Mouse (Mus musculus) regulatory T cell (primary cell): Measurements from ENCODE around the gene Stat5b.

Experiments
- in situ Hi-C: fragments of 300-600 bp; cut with MboI, MseI; formaldehyde crosslinking; loops from one replicate; pipeline ENCODE4 v1.15.1; 2025; ENCODE audit warnings: high pct_unique_total_duplicates

Gene Stat5b

GRCm38 (mm10) chr11:100844121-100844520 is 6.4 kb downstream of the Stat5b start:
- in situ Hi-C loops: loop anchor here (10.0 kb wide), 1 partner anchor 1979 kb away; the partner anchor contains the start of gene Wipf2

GRCm38 (mm10) chr11:100843070-100843669 is 7.4 kb downstream of the Stat5b start:
- in situ Hi-C loops: loop anchor here (10.0 kb wide), 1 partner anchor 1978 kb away; the partner anchor contains the start of gene Wipf2

DNA sequence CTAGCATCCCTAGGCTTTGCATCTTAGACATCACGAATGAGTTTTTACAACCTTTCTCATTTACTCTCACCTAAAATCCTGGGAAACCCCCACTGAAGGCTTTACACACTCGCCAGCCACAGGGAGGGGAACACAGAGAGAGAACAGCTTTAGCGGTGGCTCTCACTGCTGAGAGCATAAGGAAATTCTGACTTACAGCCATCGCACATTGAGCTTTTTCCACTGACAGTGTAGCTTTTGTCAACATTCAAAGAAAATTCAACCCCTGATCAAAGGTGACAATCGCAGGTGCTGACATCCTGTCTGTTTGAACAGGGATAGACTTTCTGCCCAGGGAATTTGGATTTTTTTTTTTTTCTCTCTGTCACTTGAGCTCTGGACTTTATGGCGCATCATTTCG is 8.5 kb downstream of the Stat5b start:
- in situ Hi-C loops: loop anchor here (10.0 kb wide), 1 partner anchor 1977 kb away; the partner anchor contains the start of gene Wipf2

GRCm38 (mm10) chr11:100840866-100841265 is 9.7 kb downstream of the Stat5b start:
- in situ Hi-C loops: loop anchor here (10.0 kb wide), 1 partner anchor 1976 kb away; the partner anchor contains the start of gene Wipf2

GRCm38 (mm10) chr11:100839523-100839922 is 11.0 kb downstream of the Stat5b start:
- in situ Hi-C loops: no loop called here

- in situ Hi-C loops: no loop called here
Measured at GRCm38 (mm10) chr11:100838894-100839293, 11.6 kb downstream of the Stat5b start.

GRCm38 (mm10) chr11:100836923-100837702 is 13.4 kb downstream of the Stat5b start:
- in situ Hi-C loops: no loop called here

DNA sequence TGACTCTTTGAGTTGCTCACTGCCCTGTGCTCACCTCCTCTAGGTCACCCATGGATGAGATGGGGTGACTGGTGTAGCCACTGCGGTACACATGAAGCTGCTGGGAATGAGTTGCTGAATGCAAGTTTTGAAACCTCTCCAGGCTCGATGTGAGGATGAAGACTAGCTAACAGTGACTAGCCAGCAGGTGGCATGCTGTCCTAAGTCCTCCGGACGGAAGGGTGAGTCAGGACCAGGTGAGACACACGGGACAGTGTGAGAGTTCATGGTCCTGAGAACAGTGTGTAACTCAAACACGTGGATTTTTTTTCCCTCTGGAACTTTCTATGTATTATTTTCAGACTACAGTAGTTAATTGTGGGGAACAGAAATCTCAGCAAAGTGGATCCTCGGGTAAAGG is 17.1 kb downstream of the Stat5b start:
- in situ Hi-C loops: no loop called here

- in situ Hi-C loops: no loop called here
Measured at GRCm38 (mm10) chr11:100831396-100831795, 19.1 kb downstream of the Stat5b start.

- in situ Hi-C loops: no loop called here
Measured at GRCm38 (mm10) chr11:100829691-100830090, 20.8 kb downstream of the Stat5b start.

- in situ Hi-C loops: no loop called here
Measured at GRCm38 (mm10) chr11:100828676-100829151, 21.8 kb downstream of the Stat5b start.

DNA sequence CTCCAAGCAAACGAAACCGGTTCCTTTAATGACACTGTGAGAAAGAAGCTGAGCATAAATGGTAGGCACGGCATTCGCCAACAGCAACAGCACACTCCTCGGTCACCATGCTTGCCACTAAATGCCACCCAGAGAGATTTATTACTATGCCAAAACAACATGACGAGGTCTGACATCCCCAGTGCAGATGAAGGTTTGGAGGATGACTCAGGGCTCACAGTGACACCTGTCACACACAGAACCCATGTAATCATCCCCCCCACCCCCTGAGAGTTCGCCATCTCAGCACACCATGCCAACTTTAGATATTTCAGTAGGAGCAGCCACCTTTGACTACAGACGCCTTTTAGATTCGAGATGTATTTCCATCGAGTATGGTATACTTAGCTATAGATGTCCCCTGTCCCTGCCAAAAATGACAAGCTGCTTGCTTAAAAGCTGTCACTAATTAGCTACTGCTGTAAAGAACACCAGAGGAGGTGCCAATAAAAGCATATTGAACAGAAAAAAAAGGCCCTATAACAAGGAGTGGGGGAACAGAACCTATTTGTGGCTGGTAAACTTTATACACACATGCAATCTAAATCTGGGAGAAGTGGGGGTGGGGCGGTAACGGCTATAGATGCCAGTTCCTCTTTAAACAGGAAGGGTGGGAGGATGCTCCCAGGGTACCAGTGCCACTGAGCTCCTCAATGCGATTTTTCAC is 24.2 kb downstream of the Stat5b start:
- in situ Hi-C loops: no loop called here

DNA sequence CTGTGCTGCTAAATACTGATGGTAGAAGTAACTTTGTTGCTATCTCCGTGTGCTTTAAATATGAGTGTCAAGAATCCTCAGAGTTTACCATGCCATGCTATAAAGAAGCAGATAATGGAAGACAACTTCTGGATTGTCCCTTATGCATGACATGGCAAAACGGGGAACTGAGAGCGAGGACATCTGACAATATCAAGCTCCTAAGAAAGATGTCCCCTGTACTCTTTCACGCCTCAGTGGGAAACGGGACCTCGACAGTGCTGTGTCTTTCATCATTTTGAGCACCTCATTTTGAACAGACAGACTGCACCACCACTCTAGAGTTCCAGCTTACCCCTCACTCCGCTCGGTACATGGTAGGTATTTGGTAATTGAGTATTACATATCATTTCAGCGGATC is 25.1 kb downstream of the Stat5b start:
- in situ Hi-C loops: no loop called here

DNA sequence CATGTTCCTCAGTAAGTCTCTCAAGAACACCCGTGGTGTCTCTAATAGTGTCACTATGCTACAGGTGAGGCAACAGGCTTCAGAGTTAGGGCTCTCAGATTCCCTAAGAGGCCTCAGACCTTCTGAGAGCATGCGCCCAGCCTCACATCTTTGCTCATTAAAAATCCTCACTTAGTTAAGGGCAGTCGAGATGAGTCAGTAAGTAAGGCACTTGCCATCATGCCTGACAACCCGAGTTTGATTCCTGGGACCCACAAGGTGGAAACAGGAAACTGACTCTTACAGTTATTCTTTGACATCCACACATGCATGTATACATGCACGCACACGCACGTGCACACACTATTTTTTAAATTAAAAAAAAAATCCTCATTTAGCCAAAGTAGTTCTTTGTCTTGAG is 26.0 kb downstream of the Stat5b start:
- in situ Hi-C loops: loop anchor here (5.0 kb wide), 1 partner anchor 33 kb away; the partner anchor contains the start of gene Stat5a

DNA sequence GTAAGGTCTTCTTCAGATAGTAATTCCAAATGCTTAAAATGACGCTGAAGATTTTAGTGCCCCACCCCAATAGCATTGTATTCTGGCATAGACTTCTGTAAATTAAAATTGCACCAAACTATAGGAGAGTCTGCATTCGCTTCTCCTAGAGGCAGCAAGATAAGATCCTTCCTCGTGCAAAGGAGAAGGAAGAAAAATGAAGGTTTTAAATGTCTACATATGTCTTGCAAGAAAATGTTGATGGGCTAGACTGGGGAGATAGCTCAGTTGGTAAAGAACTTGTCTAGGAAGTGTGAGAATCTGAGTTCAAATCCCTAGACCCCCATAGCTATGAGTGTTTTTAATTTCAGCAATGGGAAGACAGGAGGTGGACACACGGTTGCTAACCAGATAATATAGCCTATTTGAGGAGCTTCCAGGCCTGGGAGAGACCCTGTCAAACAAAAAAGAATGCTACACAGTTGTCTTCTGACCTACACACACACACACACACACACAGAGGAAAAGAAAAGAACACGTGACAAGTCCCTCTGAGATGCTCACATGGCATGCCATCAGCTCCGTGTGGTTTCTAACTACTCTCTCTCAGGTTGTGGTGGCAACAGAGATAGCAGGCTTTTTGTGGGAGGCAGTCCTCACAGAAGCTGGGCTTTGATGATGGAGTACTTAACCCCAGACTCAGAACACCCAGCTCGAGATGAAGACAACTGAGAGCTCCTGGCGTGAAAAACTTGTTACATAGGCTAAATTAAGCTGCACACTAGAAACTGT is 26.8 kb downstream of the Stat5b start:
- in situ Hi-C loops: loop anchor here (5.0 kb wide), 1 partner anchor 34 kb away; the partner anchor contains the start of gene Stat5a

- in situ Hi-C loops: loop anchor here (5.0 kb wide), 1 partner anchor 35 kb away; the partner anchor contains the start of gene Stat5a
Measured at GRCm38 (mm10) chr11:100822365-100822764, 28.2 kb downstream of the Stat5b start.

- in situ Hi-C loops: loop anchor here (5.0 kb wide), 1 partner anchor 36 kb away; the partner anchor contains the start of gene Stat5a
Measured at GRCm38 (mm10) chr11:100821605-100822220, 28.8 kb downstream of the Stat5b start.

DNA sequence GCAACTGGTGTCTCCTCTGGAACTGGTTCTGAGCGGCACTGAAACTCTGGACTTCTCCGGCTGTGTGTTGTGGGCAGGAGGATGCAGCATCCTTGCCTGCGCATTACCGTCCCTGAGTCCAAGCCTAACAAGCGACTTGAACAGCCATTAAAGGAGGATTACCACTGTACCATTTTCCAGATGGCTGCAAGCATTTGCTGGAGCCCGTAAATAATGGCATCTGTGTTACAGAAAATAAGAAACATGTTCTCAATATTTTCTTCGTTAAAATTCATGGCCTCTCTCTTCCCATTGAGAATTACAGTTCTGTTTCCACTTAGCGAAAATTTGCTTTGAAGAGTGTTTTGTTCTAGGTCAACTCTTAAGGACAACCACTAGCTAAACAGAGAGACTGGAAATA is 30.5 kb downstream of the Stat5b start:
- in situ Hi-C loops: loop anchor here (5.0 kb wide), 1 partner anchor 37 kb away; the partner anchor contains the start of gene Stat5a

DNA sequence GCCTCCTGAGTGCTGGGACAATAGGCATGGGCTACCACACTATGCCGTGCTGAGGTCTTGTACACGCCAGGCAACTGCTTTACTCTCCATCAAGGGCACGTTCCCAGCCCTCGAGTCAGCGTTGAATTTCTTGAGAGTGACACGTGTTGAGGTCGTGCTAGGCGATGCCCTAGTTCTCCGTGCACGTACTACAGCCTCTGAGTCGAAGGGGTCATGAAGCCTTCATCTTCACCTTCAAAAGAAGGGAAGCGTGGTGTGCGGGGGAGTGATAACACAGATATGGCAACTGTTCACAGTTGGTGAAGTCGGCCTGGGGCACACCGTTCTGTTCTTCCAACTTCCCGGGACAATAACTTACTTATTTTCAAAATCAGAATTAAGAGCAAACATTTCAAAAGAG is 30.9 kb downstream of the Stat5b start:
- in situ Hi-C loops: loop anchor here (5.0 kb wide), 1 partner anchor 38 kb away; the partner anchor contains the start of gene Stat5a

DNA sequence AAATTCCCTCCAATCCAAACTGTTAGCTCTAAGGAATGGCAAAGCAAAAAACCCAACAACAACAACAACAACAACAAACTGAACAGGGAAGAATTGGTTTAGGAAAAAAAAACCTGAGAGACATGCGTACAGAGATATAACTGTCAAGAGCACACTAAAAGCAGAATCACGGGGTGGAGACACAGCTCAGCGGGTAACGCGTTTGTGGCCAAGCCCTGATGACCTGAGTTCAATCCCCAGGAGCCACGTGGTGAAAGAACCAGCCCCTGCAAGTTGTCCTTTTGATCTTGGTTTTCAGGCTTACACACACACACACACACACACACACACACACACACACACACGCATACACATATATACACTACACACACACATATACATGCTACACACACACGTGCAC is 31.5 kb downstream of the Stat5b start:
- in situ Hi-C loops: no loop called here
